ENCODE assay signal across 10 mouse cellular contexts in genomic region chr12:76556745-76557389, GRCm38 (mm10). TPM values are rescaled to one million over a fixed set of nuclear protein-coding genes. Genes with fewer than 3 reads are reported as not detected.
DNase-seq lines count a peak whose midpoint lies in the region; ATAC-seq lines count a peak whose summit lies in the region.
"Had no signal": no experiment of that assay in that cellular context is flagged by ENCODE, and none has a peak within 500 bp of the region (broad histone marks: within the 10 kb centered on the region; RNA-seq: fewer than 3 reads in every experiment).

No protein-coding gene starts in this region.

- DNase-seq in hindbrain, embryonic 10.5 days (ENCODE audit: low spot score): no peak
- DNase-seq in ZHBTc4 (ENCODE audit: low read depth, low spot score): peak; percentile 58
- DNase-seq in embryonic facial prominence, embryonic 10.5 days (ENCODE audit: low spot score): no peak
- DNase-seq in right cerebral cortex, postnatal 25 days: no peak
- DNase-seq: gastrocnemius, postnatal 10 days; lung, postnatal 4 days; thymus, postnatal 25 days had no signal

- ATAC-seq in hindbrain, embryonic 16.5 days: no peak
- peak; percentile 66 for ATAC-seq in midbrain, embryonic 12.5 days (ENCODE audit: low FRiP score, low read depth)
- no peak for ATAC-seq in megakaryocyte progenitor cell, adult 5-6 weeks (replicated peaks; ENCODE audit: poor library complexity)

- H3K9ac ChIP-seq in hindbrain, embryonic 16.5 days (ENCODE audit: low read depth, low read length): no peak overlapping the region
- H3K9ac ChIP-seq in midbrain, embryonic 12.5 days (replicated peaks): no peak overlapping the region

- H3K4me3 ChIP-seq in hindbrain, embryonic 10.5 days: no peak overlapping the region
- H3K4me3 ChIP-seq in hindbrain, embryonic 16.5 days (ENCODE audit: low read length): no peak overlapping the region
- H3K4me3 ChIP-seq in embryonic facial prominence, embryonic 10.5 days: no peak overlapping the region
- no peak overlapping the region for H3K4me3 ChIP-seq in midbrain, embryonic 12.5 days

- no peaks in the 10 kb centered on the region for H3K27me3 ChIP-seq in hindbrain, embryonic 10.5 days (ENCODE audit: insufficient read depth, poor library complexity, severe bottlenecking)
- H3K27me3 ChIP-seq in hindbrain, embryonic 16.5 days (replicated peaks; ENCODE audit: control insufficient read depth, insufficient read depth, low read length): no peaks in the 10 kb centered on the region
- H3K27me3 ChIP-seq in embryonic facial prominence, embryonic 10.5 days (replicated peaks; ENCODE audit: low read depth, poor library complexity, severe bottlenecking): no peaks in the 10 kb centered on the region
- no peaks in the 10 kb centered on the region for H3K27me3 ChIP-seq in midbrain, embryonic 12.5 days

- H3K9me3 ChIP-seq in hindbrain, embryonic 10.5 days: no peaks in the 10 kb centered on the region
- no peaks in the 10 kb centered on the region for H3K9me3 ChIP-seq in hindbrain, embryonic 16.5 days (ENCODE audit: control insufficient read depth, low read length)
- no peaks in the 10 kb centered on the region for H3K9me3 ChIP-seq in embryonic facial prominence, embryonic 10.5 days
- H3K9me3 ChIP-seq in midbrain, embryonic 12.5 days: no peaks in the 10 kb centered on the region

- peak overlapping the region; percentile 50; the same call in 1 of the 2 replicates for H3K27ac ChIP-seq in hindbrain, embryonic 10.5 days
- no peak overlapping the region for H3K27ac ChIP-seq in hindbrain, embryonic 16.5 days (ENCODE audit: low read depth, low read length)
- H3K27ac ChIP-seq in embryonic facial prominence, embryonic 10.5 days (replicated peaks): peak overlapping the region; percentile 48; the same call in 1 of the 2 replicates
- H3K27ac ChIP-seq in midbrain, embryonic 12.5 days (replicated peaks): no peak overlapping the region

- H3K36me3 ChIP-seq in hindbrain, embryonic 10.5 days: peaks cover 7% of the 10 kb centered on the region; the same call in 1 of the 2 replicates
- no peaks in the 10 kb centered on the region for H3K36me3 ChIP-seq in hindbrain, embryonic 16.5 days (ENCODE audit: control insufficient read depth, insufficient read depth, low read length)
- H3K36me3 ChIP-seq in embryonic facial prominence, embryonic 10.5 days (replicated peaks): peaks cover 10% of the 10 kb centered on the region
- H3K36me3 ChIP-seq in midbrain, embryonic 12.5 days: no peaks in the 10 kb centered on the region

- H3K4me2 ChIP-seq in hindbrain, embryonic 16.5 days (ENCODE audit: low read length): no peak overlapping the region
- H3K4me2 ChIP-seq in midbrain, embryonic 12.5 days (replicated peaks): no peak overlapping the region

- WGBS in hindbrain, embryonic 10.5 days: 23% methylated on average over 6 of the region's 6 CpGs
- 30% methylated on average over 6 of the region's 6 CpGs for WGBS in hindbrain, embryonic 16.5 days
- 14% methylated on average over 6 of the region's 6 CpGs for WGBS in embryonic facial prominence, embryonic 10.5 days
- 12% methylated on average over 6 of the region's 6 CpGs for WGBS in midbrain, embryonic 12.5 days

- H3K4me1 ChIP-seq in hindbrain, embryonic 10.5 days (replicated peaks): peaks cover 16% of the 10 kb centered on the region
- no peaks in the 10 kb centered on the region for H3K4me1 ChIP-seq in hindbrain, embryonic 16.5 days (ENCODE audit: control insufficient read depth, insufficient read depth, low read depth, low read length)
- H3K4me1 ChIP-seq in embryonic facial prominence, embryonic 10.5 days: peaks cover 30% of the 10 kb centered on the region
- H3K4me1 ChIP-seq in midbrain, embryonic 12.5 days: peaks cover 9% of the 10 kb centered on the region

RNA-seq across cellular contexts. Expression of gene Plekhg3, which starts 26.2 kb away (rescaled TPM):
- polyA plus RNA-seq in hindbrain, embryonic 10.5 days (2016; fragmentation: Nextera tagmentation; extraction: Ambion mirVana): 2.1 and 2.7 TPM in 2 replicates
- polyA plus RNA-seq in hindbrain, embryonic 16.5 days (2015; fragmentation: Nextera tagmentation; extraction: Ambion mirVana): 1.7 TPM in 2 replicates
- 3.3 and 3.9 TPM in 2 replicates for polyA plus RNA-seq in embryonic facial prominence, embryonic 10.5 days (2016; fragmentation: Nextera tagmentation; extraction: Ambion mirVana)
- polyA plus RNA-seq in midbrain, embryonic 12.5 days (2016; fragmentation: Nextera tagmentation; extraction: Ambion mirVana): 1.3 and 1.8 TPM in 2 replicates
- 11.1 and 13.6 TPM in 2 replicates for total RNA-seq in megakaryocyte progenitor cell, adult 5-6 weeks (2015)
- 13.7 and 13.9 TPM in 2 replicates for total RNA-seq in megakaryocyte progenitor cell, adult 5-6 weeks (2017)

Comparison
In these comparisons a context has a peak if more than half of its experiments do, and no peak if none do; other contexts are left out.
1. H3K27ac ChIP-seq: peak in hindbrain, embryonic 10.5 days (single experiment) and embryonic facial prominence, embryonic 10.5 days (single experiment); none in hindbrain, embryonic 16.5 days (single experiment) and midbrain, embryonic 12.5 days (single experiment).